Mouse (Mus musculus): ENCODE data around the gene App.

App gene

GRCm38 (mm10) chr16:85085902-85086301 lies 87.7 kb downstream of the App start:
- DNase-seq (ENCODE audit: low spot score in 2 of 2) = no peak

DNA sequence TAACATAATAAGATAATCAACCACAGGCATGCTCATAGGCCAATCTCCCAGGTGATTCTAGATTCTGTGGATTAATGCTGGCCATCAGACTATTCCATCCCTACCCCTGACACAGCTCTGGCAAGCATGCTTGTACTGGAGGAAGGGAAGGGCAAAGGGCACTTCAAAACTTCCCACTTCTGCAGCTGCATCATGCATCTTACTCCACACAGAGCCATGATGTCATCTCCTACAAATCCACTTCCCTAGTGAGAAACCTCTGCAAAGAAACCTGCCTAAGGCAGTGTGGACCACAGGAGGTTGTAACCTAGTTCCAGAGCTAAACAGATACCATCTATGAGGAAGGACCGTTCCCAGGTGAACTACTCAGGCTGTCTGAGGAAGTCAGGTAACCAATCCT lies 89.4 kb downstream of the App start:
- DNase-seq (ENCODE audit: low spot score in 2 of 2) = no peak

DNA sequence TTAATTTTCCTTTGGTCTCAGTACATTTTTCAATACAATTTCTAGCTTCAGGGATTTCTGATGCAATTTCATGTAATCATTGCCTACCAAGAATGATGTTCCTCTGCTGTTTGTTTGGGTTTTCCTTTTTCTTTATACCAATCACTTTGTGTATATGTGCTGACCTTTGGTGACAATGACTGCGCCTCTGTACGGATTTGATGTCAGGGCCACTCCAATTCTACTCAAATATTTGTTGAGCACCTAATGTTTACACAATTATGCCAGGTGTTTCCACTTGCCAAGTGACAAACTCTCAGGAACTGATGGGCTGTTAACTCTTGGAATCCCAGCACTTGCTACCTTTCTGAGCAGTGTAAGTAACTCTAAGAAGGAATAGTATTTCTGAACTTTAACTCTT lies 98.2 kb downstream of the App start:
- no peak for DNase-seq (ENCODE audit: low spot score in 2 of 2)

- DNase-seq (ENCODE audit: low spot score in 2 of 2) = no peak
Observed at GRCm38 (mm10) chr16:85074889-85075288, 98.7 kb downstream of the App start.

DNA sequence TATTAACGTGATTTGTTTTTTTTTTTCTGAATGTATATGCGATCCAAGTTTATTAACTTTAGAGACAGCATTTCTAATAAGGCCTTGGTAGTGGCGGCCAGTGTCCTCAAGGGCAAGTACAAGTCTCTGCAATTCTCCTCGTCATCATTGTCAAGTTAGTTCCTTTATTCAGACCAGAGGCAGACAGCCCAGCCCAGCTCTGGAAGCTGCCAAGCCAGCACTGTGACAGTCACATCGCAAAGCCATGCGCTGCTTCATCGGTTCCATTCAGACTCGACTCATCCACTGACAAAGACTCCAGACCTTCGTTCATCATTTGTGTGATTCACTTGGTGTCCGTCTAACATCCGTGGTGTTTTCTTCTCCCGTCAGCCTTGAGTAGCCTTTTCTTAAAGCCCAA lies 100.9 kb downstream of the App start:
- no peak for DNase-seq (ENCODE audit: low spot score in 2 of 2)

GRCm38 (mm10) chr16:85071791-85072190 lies 101.8 kb downstream of the App start:
- DNase-seq (ENCODE audit: low spot score in 2 of 2) = no peak

GRCm38 (mm10) chr16:85071248-85071647 lies 102.3 kb downstream of the App start:
- DNase-seq (ENCODE audit: low spot score in 2 of 2) = no peak

- no peak for DNase-seq (ENCODE audit: low spot score in 2 of 2)
Observed at GRCm38 (mm10) chr16:85067254-85067893, 106.2 kb downstream of the App start.

GRCm38 (mm10) chr16:85066227-85066626 lies 107.3 kb downstream of the App start:
- DNase-seq (ENCODE audit: low spot score in 2 of 2) = no peak

DNA sequence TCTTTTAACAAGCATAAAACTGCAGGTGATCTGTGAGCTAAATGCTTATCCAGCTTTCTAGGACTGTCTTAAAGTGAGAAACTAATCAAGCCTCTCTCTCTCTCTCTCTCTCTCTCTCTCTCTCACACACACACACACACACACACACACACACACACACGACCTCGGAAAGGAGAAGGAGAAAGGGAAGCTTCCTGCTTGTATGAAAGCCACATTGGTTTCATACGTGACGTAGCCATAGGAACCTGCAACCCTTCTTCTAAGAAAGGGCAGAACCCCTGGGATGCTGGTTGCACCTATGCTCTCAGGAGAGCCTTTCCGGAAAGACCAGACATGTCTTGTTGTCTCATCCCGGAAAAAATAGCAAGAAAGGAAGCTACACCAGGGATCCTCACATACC lies 108.8 kb downstream of the App start:
- no peak for DNase-seq (ENCODE audit: low spot score in 2 of 2)

DNA sequence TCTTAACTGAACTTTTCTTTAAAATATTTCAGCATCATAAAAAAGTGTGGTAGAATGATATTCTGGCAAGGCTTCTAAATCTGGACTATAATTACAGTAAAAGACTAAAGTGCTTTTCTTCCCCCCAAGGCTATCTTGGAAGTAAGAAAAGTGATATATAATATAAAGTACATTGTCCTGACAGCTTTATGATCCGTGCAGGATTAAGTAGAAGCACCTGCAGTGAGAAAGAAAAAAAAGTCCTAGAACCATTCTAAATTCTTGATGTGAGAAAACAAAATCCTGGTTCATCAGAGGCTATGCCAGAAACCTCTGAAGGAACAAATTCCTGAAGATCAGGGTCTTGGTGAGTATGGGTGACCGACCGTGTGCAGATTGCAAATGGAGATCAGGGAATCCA lies 110.8 kb downstream of the App start:
- no peak for DNase-seq (ENCODE audit: low spot score in 2 of 2)

DNA sequence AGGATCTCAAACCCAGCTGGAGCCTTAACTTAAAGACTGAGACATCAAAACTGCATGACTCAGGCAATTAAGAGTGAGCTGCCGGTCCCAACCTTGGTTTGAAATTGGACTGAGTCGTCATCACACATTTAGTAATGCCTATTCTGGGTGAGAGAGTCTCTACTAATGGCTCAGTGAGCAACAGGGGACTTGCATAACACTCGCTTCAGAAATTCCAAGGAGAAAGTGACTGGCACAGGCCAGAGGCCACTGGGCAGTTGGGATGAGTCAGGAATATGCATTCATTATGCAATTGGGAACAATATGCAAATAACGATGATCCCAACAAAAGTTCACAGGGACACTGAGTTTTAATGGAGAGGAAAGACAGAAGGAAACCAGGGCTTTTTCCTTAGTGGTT lies 111.8 kb downstream of the App start:
- no peak for DNase-seq (ENCODE audit: low spot score in 2 of 2)

DNA sequence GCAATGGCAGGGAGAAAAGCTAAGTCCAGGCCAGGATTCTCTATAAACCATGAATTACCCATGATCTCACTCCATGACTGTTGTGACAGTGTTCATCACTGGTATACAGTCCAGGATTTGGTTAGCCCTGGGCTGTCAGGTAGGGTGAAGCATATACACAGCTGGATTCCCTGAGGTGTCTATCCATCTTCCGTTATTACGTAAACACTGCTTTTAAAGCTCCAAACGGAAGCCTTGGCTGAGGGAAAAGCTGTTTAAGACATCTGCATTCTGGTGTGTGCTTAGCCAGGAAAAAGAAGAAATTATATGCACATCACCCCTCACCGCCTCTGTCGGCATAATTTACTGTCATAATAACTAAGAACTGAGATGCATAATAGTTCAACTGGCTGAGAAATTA lies 115.4 kb downstream of the App start:
- no peak for DNase-seq (ENCODE audit: low spot score in 2 of 2)

DNA sequence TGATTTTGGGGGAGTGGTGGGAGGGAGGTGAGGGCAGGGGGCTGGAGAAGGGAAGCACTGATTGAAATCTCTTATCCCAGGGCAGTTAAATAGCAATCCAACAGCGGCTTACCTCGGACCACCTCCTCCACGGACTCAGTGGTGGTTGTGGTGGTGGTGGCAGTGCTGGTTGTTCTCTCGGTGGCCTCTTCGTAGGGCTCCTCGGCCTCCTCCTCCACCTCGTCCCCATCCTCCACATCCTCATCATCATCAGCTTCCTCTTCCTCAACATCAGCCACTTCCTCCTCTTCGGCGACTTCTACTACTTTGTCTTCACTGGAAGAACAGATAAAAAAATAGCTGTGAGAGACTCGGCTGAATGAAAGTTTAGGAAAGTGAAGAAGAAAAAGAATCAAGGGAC lies 117.4 kb downstream of the App start:
- no peak for DNase-seq (ENCODE audit: low spot score in 2 of 2)

DNA sequence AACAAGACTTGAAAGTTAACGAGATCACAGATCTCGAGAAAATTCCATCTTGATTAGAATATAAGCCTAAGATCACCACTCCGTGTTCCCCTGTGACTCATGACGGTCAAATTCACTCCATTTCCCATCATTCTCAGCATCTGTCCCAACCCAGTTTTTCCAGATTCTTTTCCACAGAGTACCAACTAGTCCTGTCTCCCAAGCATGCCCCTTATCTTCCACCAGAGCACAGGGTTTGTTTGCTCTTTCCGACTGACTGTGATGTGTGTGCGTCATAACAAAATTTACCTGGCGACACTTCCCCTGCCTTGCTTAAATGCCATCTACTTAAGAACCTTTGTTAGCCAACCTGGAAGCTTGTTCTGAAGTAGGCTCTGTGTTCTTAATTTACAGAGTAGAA lies 119.6 kb downstream of the App start:
- peak in 1 of 2 experiments; percentile 18 for DNase-seq (ENCODE audit: low spot score in 2 of 2)

DNA sequence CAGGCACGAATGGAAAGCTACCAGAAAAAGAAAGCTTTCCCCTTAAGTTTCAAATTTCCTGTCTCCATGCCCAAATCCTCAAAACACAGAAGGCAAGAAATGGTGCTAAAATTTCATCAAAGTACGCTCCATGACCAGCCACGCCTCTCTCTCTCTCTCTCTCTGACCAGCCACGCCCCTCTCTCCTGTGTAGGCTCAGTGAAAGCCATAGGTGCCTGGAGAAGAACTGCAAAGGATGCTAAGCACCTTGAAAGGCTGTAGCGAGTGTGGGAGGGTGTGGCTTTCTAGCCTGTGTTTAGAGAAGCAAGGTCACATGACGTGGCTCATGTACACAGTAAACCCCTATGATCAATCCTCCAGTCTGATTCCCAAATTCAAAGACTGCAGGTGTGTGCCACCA lies 126.3 kb downstream of the App start:
- DNase-seq (ENCODE audit: low spot score in 2 of 2) = no peak

- DNase-seq (ENCODE audit: low spot score in 2 of 2) = no peak
Observed at GRCm38 (mm10) chr16:85041153-85041959, 132.2 kb downstream of the App start.

DNA sequence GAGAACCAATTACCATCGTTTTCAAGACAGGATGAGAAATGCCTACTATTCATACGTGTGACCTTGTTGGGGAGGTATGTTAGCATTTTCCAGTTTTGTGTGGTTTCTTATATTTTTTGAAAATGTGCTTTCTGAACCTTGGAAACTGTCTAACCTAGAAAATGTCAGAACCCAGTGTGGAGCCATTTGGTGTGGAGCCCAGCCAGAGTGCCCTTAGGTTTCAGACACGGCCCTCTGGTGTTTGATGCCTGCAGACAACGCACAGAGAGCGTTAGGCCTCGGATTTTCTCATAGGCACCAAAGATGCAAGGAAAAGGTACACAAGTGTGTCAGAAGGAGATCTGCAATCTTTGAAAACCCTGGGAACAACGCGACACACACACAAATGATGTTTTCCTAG lies 134.8 kb downstream of the App start:
- no peak for DNase-seq (ENCODE audit: low spot score in 2 of 2)

DNA sequence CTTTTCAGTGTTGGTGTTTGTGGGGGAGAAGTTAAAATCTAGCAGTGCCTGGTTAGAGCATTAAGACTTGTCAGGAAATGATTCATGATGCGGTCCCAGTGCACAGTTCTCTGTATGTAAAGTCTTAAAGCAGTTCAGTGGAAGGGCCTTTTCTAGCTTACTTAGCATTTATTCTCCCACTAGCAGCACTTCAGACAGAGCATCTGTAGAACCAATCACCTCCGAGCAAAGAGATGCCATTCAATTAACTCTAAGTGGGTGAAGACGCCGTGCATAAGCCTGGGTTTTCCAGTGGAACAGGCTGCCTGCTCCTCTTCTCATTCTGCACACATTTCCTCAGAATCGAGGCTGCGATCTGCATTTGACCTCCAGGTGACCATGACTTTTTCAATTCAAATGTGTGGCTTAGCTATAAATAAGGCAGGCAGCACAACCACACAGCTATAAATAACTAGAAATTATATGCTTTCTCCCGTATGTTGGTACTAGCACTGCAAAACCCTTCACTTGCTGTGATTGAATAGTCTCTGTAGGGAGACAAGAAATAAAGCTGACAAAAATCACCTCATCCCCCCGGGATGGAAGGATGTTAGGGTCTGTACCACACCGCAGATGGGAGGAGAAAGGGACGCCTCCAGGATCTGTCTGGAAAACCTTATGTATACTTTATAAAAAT lies 135.5 kb downstream of the App start:
- DNase-seq (ENCODE audit: low spot score in 2 of 2) = no peak

DNA sequence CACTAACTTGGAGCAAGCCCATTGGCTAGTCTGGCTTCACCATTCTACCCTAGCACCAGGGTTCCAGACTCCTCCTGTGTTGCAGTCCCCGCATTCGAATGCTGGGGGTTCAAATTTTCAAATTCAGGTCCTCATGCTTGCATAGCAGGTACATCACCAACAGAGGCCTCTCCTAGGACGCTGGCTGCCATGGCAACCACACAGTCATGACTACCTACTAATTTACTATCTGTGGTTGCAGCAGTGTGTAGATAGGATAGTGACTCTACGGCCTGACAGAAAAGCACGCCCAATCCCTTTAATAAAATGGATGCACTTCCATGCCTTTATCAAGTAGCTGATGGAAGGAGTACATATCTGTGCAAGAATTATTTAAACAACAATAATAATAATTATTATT lies 137.8 kb downstream of the App start:
- no peak for DNase-seq (ENCODE audit: low spot score in 2 of 2)

DNA sequence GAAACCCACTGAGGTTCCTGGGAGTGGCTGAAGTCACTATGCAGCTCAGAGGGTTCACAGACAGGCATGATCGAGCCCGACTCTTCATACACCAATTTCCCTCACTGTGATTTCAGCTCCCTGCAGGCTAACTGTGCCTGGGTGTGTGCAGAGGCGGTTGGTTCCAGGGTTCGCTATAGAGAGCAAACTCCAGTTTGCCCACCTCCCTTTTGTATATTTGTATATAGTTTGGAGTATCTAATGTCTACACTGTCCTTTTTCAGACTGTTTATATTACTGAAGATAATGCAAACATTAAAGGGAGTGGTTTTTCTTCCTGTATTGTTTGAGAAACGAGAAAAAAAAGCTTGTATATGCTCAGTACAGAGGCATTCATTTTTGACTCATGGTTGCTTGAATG lies 139.8 kb downstream of the App start:
- no peak for DNase-seq (ENCODE audit: low spot score in 2 of 2)

DNA sequence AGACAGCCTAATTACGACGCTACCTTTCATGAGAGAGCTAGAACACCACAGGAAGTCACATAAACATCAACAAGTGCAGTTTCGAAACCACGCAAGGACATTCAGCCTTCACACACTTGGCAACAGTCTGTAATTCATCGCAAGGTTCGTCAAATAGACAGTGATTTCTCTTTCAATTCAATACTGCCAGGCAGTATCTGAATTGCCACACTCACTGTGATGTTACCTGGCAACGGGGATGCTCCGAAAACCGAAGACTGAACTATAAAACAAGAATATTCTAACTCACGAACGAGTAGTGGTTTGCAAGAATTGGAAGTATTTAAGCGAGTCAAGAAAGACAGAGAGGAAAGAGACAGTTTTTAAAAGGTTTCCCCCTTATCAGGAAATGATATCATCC lies 142.8 kb downstream of the App start:
- DNase-seq (ENCODE audit: low spot score in 2 of 2) = no peak

- DNase-seq (ENCODE audit: low spot score in 2 of 2) = no peak
Observed at GRCm38 (mm10) chr16:85028396-85028795, 145.2 kb downstream of the App start.
